Mouse (Mus musculus): ENCODE data around the gene Krtap31-1. TPM values are rescaled to one million over a fixed set of nuclear protein-coding genes. Genes with fewer than 3 reads are reported as not detected.
"Not testable (repeated sequence)": the region's sequence is repeated elsewhere in the genome, so short reads cannot be mapped to it uniquely, and the experiment has no call there.

Gene Krtap31-1
- total RNA-seq (2021): not detected
- not detected in 2 replicates for polyA plus RNA-seq (2012; rRNA removed)
- long read RNA-seq: 0 reads

DNA sequence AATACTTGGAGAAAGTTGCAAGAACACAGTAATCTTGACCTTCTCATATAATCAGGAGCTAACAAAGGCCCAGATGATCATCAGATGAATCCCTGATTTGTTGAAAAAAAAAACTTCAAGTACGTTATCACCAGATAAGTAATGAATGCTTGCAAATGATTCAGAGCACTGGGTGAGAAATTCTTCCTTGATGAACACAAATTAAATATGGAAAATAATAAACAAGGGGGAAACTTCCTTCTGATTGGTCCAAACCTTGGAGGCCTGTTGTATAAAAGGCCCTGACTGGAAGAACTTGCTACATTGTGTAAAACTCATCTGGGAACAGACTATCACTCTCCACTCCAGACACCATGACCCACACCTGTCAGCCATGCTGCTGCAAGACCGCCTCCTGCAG is at the start of gene Krtap31-1:
Gene Krtap31-1, plus strand, starts transcription at position 301 of the 400 bp plus-strand sequence.
- DNase-seq: no peak

- DNase-seq: no peak
Measured at GRCm38 (mm10) chr11:99858761-99859160, 49.0 kb upstream of the Krtap31-1 start.

DNA sequence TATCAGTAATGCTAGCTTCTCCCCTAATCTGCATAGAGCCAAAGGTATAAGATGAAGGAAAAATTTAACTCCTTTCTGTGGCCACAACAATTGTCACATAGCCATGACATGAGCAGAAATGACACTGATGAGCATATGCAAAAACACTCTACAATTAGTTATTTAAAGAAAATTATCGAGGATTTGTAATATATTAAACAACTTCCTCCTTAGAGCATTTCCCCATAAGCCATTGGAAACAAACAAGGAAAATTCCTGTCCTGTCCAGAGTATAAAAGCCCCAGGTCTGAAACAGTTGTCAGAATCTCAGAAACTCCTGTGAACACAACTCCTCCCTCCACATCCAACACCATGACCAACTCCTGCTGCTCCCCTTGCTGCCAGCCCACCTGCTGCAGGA is 43.5 kb upstream of the Krtap31-1 start, which contains the start of gene Gm11559:
Gene Gm11559, plus strand, starts transcription at position 301 of the 400 bp plus-strand sequence.
- DNase-seq: not testable (repeated sequence)

GRCm38 (mm10) chr11:99873089-99873488 is 34.6 kb upstream of the Krtap31-1 start, which contains the start of gene Krtap9-1:
Gene Krtap9-1, plus strand, starts transcription at chr11:99873389.
- DNase-seq: not testable (repeated sequence)

- not testable (repeated sequence) for DNase-seq
Measured at GRCm38 (mm10) chr11:99878887-99879286, 28.8 kb upstream of the Krtap31-1 start, which contains the start of gene Gm11567. Gene Gm11567, plus strand, starts transcription at chr11:99879187.

GRCm38 (mm10) chr11:99914451-99914850 is 6.7 kb downstream of the Krtap31-1 start, which contains the start of gene Gm11565:
Gene Gm11565, plus strand, starts transcription at chr11:99914751.
- DNase-seq: no peak

DNA sequence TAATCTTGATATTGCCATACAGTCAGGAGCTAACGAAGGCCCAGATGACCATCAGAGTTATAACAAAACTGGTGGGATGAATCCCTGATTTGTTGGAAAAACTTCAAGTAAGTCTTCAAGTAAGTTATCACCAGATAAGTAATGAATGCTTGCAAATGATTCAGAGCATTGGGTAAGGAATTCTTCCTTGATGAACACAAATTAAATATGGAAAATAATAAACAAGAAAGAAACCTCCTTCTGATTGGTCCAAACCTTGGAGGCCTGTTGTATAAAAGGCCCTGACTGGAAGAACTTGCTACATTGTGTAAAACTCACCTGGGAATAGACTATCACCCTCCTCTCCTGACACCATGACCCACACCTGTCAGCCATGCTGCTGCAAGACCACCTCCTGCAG is 28.3 kb downstream of the Krtap31-1 start, which contains the start of gene Krtap31-2:
Gene Krtap31-2, plus strand, starts transcription at position 301 of the 400 bp plus-strand sequence.
- no peak for DNase-seq

DNA sequence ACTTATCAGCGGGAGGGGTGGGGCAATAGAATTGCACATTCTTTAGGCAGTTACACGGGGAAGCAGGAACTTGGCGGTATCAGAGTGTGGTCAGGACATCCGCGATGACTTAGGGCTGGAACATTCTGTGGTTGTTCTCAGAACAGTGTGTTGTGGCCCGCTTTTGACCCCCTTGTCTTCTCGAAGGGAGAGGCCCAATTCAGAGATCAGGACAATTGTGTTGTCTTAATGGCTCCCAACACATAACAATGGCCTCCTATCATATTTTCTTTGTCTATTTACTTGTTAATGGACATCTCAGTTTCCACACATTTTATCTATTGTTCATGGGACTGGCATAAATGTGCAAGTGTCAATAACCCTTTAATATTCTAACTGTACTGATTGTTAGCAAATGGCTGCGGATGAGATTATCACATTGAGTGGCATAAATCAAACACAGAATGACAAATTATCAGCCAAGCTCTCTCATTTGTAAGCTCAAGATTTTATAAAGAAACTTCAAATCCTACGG is 30.1 kb downstream of the Krtap31-1 start:
- no peak for DNase-seq

DNA sequence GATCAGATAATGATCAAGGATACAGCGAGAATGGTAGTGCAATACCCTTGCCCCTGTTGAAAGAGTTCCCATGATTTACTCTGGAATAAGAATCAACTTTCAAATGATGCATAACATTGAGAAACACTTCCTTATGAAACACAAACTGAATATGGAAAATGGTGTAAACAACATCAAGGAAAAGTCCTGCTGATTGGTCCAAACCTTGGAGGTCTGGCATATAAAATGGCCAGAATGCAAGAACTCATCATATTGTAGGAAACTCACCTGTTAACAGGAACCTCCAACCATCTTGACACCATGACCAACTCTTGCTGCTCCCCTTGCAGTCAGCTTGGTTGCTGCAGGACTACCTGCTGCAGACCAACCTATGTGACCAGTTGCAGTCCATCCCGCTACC is 40.5 kb downstream of the Krtap31-1 start, which contains the start of gene Krtap9-5:
Gene Krtap9-5, plus strand, starts transcription at position 301 of the 400 bp plus-strand sequence.
- DNase-seq: no peak

Other genes starting within 250 kb of the Krtap31-1 start
Only the 30 nearest of the 34 such genes appear.
- gene Gm14190, start 217.2 kb upstream of the Krtap31-1 start, total RNA-seq (2021): not detected
- gene Gm14190, start 217.2 kb upstream of the Krtap31-1 start, polyA plus RNA-seq (2012; rRNA removed): not detected in 2 replicates
- gene Gm14180, start 173.6 kb upstream of the Krtap31-1 start, total RNA-seq (2021): not detected
- not detected in 2 replicates for gene Gm14180, start 173.6 kb upstream of the Krtap31-1 start, polyA plus RNA-seq (2012; rRNA removed)
- not detected for gene Gm11595, start 135.0 kb upstream of the Krtap31-1 start, total RNA-seq (2021)
- not detected in 2 replicates for gene Gm11595, start 135.0 kb upstream of the Krtap31-1 start, polyA plus RNA-seq (2012; rRNA removed)
- gene Krtap4-8, start 127.2 kb upstream of the Krtap31-1 start, total RNA-seq (2021): not detected
- not detected in 2 replicates for gene Krtap4-8, start 127.2 kb upstream of the Krtap31-1 start, polyA plus RNA-seq (2012; rRNA removed)
- gene Krtap4-9, start 122.7 kb upstream of the Krtap31-1 start, total RNA-seq (2021): not detected
- gene Krtap4-9, start 122.7 kb upstream of the Krtap31-1 start, polyA plus RNA-seq (2012; rRNA removed): not detected in 2 replicates
- not detected for gene Gm11596, start 114.5 kb upstream of the Krtap31-1 start, total RNA-seq (2021)
- gene Gm11596, start 114.5 kb upstream of the Krtap31-1 start, polyA plus RNA-seq (2012; rRNA removed): not detected in 2 replicates
- gene Gm11569, start 109.0 kb upstream of the Krtap31-1 start, total RNA-seq (2021): not detected
- not detected in 2 replicates for gene Gm11569, start 109.0 kb upstream of the Krtap31-1 start, polyA plus RNA-seq (2012; rRNA removed)
- gene Gm11554, start 103.5 kb upstream of the Krtap31-1 start, total RNA-seq (2021): not detected
- gene Gm11554, start 103.5 kb upstream of the Krtap31-1 start, polyA plus RNA-seq (2012; rRNA removed): not detected in 2 replicates
- not detected for gene Krtap4-13, start 98.0 kb upstream of the Krtap31-1 start, total RNA-seq (2021)
- gene Krtap4-13, start 98.0 kb upstream of the Krtap31-1 start, polyA plus RNA-seq (2012; rRNA removed): not detected in 2 replicates
- gene Gm11564, start 92.3 kb upstream of the Krtap31-1 start, total RNA-seq (2021): not detected
- gene Gm11564, start 92.3 kb upstream of the Krtap31-1 start, polyA plus RNA-seq (2012; rRNA removed): not detected in 2 replicates
- gene 2300003K06Rik, start 69.9 kb upstream of the Krtap31-1 start, total RNA-seq (2021): not detected
- gene 2300003K06Rik, start 69.9 kb upstream of the Krtap31-1 start, polyA plus RNA-seq (2012; rRNA removed): not detected in 2 replicates
- gene Krtap4-16, start 56.3 kb upstream of the Krtap31-1 start, total RNA-seq (2021): not detected
- not detected in 2 replicates for gene Krtap4-16, start 56.3 kb upstream of the Krtap31-1 start, polyA plus RNA-seq (2012; rRNA removed)
- not detected for gene Gm11568, start 50.0 kb upstream of the Krtap31-1 start, total RNA-seq (2021)
- not detected in 2 replicates for gene Gm11568, start 50.0 kb upstream of the Krtap31-1 start, polyA plus RNA-seq (2012; rRNA removed)
- gene Gm11559, start 43.4 kb upstream of the Krtap31-1 start, total RNA-seq (2021): not detected
- not detected in 2 replicates for gene Gm11559, start 43.4 kb upstream of the Krtap31-1 start, polyA plus RNA-seq (2012; rRNA removed)
- not detected for gene Krtap9-1, start 34.5 kb upstream of the Krtap31-1 start, total RNA-seq (2021)
- gene Krtap9-1, start 34.5 kb upstream of the Krtap31-1 start, polyA plus RNA-seq (2012; rRNA removed): not detected in 2 replicates
- not detected for gene Gm11567, start 28.7 kb upstream of the Krtap31-1 start, total RNA-seq (2021)
- gene Gm11567, start 28.7 kb upstream of the Krtap31-1 start, polyA plus RNA-seq (2012; rRNA removed): not detected in 2 replicates
- not detected for gene Gm11565, start 6.8 kb downstream of the Krtap31-1 start, total RNA-seq (2021)
- gene Gm11565, start 6.8 kb downstream of the Krtap31-1 start, polyA plus RNA-seq (2012; rRNA removed): not detected in 2 replicates
- not detected for gene Krtap31-2, start 28.4 kb downstream of the Krtap31-1 start, total RNA-seq (2021)
- gene Krtap31-2, start 28.4 kb downstream of the Krtap31-1 start, polyA plus RNA-seq (2012; rRNA removed): not detected in 2 replicates
- gene Krtap9-5, start 40.6 kb downstream of the Krtap31-1 start, total RNA-seq (2021): not detected
- not detected in 2 replicates for gene Krtap9-5, start 40.6 kb downstream of the Krtap31-1 start, polyA plus RNA-seq (2012; rRNA removed)
- not detected for gene Krtap29-1, start 71.1 kb downstream of the Krtap31-1 start, total RNA-seq (2021)
- not detected in 2 replicates for gene Krtap29-1, start 71.1 kb downstream of the Krtap31-1 start, polyA plus RNA-seq (2012; rRNA removed)
- gene Krtap16-1, start 78.7 kb downstream of the Krtap31-1 start, total RNA-seq (2021): not detected
- not detected in 2 replicates for gene Krtap16-1, start 78.7 kb downstream of the Krtap31-1 start, polyA plus RNA-seq (2012; rRNA removed)
- not detected for gene Krtap17-1, start 86.1 kb downstream of the Krtap31-1 start, total RNA-seq (2021)
- gene Krtap17-1, start 86.1 kb downstream of the Krtap31-1 start, polyA plus RNA-seq (2012; rRNA removed): not detected in 2 replicates
- not detected for gene Krt33a, start 108.3 kb downstream of the Krtap31-1 start, total RNA-seq (2021)
- gene Krt33a, start 108.3 kb downstream of the Krtap31-1 start, polyA plus RNA-seq (2012; rRNA removed): not detected in 2 replicates
- gene Krt33b, start 121.9 kb downstream of the Krtap31-1 start, total RNA-seq (2021): not detected
- not detected in 2 replicates for gene Krt33b, start 121.9 kb downstream of the Krtap31-1 start, polyA plus RNA-seq (2012; rRNA removed)
- gene Krt34, start 133.6 kb downstream of the Krtap31-1 start, total RNA-seq (2021): not detected
- gene Krt34, start 133.6 kb downstream of the Krtap31-1 start, polyA plus RNA-seq (2012; rRNA removed): not detected in 2 replicates
- gene Krt31, start 142.6 kb downstream of the Krtap31-1 start, total RNA-seq (2021): not detected
- gene Krt31, start 142.6 kb downstream of the Krtap31-1 start, polyA plus RNA-seq (2012; rRNA removed): not detected in 2 replicates
- not detected for gene Krt32, start 180.3 kb downstream of the Krtap31-1 start, total RNA-seq (2021)
- gene Krt32, start 180.3 kb downstream of the Krtap31-1 start, polyA plus RNA-seq (2012; rRNA removed): not detected in 2 replicates
- gene Krt35, start 188.3 kb downstream of the Krtap31-1 start, total RNA-seq (2021): not detected
- gene Krt35, start 188.3 kb downstream of the Krtap31-1 start, polyA plus RNA-seq (2012; rRNA removed): not detected in 2 replicates
- gene Krt36, start 197.7 kb downstream of the Krtap31-1 start, total RNA-seq (2021): under 1 TPM; 0.28 to 0.43 TPM
- gene Krt36, start 197.7 kb downstream of the Krtap31-1 start, polyA plus RNA-seq (2012; rRNA removed): 0.31 and 0.50 TPM in 2 replicates
- not detected for gene Krt13, start 213.6 kb downstream of the Krtap31-1 start, total RNA-seq (2021)
- not detected in 2 replicates for gene Krt13, start 213.6 kb downstream of the Krtap31-1 start, polyA plus RNA-seq (2012; rRNA removed)